Mouse (Mus musculus): ENCODE measurements around the gene Vrk3.

DNA sequence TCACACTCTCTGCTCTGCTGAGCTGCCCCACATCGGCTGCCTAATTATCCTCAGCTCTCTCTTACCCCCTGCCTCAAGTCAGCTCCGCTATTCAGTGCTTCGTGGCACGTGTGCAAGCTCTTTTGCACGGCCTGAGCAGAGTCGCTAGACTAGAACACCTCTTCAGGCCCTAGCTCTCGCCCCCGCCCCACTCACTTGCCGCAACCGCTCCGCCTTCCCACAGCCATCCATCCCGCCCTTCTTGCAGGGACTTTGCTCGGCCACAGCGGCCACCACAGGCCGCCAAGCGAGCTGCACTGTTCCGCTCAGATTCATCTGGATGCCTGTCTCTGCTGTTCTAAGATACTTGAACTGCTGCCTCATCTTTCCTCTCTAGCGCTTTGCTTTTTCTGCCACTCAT is 3.1 kb upstream of the Vrk3 start:
- TF ChIP-seq GATA1 (IDR thresholded peaks at IDR 0.05; ENCODE audit: low read length): no peak
- no peak for TF ChIP-seq TAL1 (IDR thresholded peaks at IDR 0.05; ENCODE audit: low read length)

Data from erythroblast, embryonic 14.5 days (primary cell).